Mouse (Mus musculus) adrenal gland, postnatal 14 days (tissue): Measurements from ENCODE around the gene Zscan5b. TPM values are rescaled to one million over a fixed set of nuclear protein-coding genes. Genes with fewer than 3 reads are reported as not detected.
"Not testable (repeated sequence)": the region's sequence is repeated elsewhere in the genome, so short reads cannot be mapped to it uniquely, and the experiment has no call there.

Source experiments
- DNase-seq: peaks from one replicate; pipeline ENCODE4 v3.0.0; 2021; ENCODE audit warnings: mixed read lengths
- total RNA-seq: library from RNA; stranded (reverse); gene quantifications from 2 replicates; pipeline ENCODE4 v1.2.3, GENCODE M21; 2021

Gene Zscan5b
- total RNA-seq, 1 experiment from 2014 or later, result not detected

DNA sequence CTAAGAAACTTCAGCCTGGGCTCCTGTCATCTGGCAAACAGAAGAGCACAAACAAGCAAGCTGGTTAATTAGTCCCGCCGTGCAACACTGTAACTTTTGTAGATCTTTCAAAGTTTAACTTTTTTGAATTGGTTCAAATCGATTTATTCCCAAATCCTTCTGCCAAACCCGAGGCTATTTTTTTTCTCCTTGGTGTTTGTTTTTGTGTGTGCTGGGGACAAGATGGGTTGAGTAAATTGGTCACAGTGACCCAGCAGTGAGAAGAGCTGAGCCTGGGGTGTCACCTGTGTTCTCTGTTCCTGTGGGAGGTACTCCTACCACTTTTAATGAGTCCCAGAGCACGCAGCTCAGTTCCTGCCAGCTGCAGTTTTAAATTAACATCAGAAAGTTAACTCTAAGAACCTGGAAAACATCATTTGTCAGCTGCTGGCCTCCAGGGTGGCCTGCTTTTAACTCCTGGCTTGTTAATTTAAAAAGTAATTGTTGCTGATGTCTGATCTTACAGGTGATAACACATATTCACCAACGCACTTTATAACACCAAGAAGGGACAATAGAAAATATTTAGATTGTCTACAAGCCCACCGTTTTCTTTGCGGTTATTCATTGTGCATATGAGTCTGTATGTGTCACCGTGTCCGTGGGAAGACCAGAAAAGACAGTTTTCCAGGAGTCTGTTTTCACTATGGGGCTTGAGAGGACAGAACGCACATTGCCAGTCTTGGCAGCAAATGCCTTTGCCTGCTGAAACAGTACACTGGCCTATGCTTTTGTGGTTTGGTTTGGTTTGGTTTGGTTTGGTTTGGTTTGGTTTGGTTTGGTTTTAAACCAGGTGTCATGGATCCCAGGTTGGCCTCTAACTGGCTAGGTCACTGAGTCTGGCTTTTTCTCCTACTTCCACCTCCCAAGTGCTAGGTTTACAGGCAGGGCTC is 22.5 kb downstream of the Zscan5b start:
- no peak for DNase-seq

DNA sequence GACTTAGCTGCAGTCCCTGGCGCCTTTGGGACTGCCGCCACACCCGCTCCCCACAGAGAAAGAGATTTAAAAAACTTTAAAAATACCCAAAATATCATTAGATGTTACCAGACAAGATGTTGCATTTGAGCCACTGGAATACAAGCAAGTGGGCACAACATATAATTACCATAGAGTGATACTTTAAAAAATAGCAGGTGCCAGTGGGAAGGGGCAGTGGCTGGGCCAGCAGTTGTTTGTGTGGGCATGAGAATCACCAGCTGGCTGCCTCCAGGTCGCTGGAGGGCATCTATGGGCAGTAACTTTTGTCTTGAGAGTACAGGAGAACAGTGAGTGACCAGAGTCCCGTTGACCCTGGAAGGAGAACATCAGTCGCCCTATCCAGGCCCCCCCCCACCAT is 30.3 kb downstream of the Zscan5b start, which contains the start of gene Epp13:
Epp13 (plus strand) TSS at position 301 of the 400 bp plus-strand sequence.
- no peak for DNase-seq

GRCm38 (mm10) chr7:6254451-6254850 is 32.4 kb downstream of the Zscan5b start:
- DNase-seq, result no peak

- no peak for DNase-seq
Observed at GRCm38 (mm10) chr7:6257386-6257785, 35.3 kb downstream of the Zscan5b start.

DNA sequence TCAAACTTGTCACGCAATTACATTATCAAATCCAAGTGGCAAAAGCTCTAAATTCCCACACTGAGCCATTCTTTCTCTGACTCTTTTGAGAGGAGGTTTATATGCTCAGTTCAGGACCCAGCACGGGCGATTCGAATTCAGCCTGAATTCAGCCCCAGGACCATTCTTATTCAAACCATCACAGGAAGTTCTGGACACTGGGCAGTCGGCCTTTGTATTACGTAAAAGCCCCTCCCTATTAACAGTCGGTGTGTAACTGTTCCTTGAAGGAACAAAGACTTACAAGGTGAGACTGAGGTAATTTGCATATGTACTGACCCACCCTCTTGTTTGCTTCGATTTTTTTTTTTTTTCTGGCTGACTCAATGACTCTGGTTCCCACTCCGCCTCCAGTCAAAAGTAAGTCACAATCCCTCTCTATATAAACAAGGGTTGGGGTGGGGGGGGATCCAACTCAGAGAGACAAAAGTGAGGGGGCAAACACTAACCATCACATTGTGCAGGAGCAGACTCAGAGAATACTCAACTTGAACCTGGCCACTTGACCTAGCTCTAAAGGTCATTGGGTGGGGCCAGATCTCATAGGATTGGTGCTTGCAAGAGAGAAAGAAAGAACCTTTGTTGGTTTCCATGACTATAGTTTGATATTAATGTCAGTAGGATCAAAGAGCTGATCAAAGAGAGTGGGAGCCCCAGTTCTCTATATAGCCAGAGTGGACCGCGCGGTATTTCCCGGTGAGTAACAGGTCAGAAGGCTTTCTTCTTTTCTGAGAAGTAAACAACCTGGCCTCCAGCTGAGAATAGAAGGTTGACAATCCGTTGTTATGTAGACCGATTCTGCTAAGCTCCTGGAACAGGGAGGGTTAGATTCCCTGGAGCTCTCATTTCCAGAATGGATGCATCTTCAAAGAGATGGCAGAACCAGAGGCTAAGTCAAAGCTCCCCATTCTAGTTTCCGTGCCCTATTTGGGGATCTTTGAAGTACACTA is 36.4 kb downstream of the Zscan5b start:
- no peak for DNase-seq

DNA sequence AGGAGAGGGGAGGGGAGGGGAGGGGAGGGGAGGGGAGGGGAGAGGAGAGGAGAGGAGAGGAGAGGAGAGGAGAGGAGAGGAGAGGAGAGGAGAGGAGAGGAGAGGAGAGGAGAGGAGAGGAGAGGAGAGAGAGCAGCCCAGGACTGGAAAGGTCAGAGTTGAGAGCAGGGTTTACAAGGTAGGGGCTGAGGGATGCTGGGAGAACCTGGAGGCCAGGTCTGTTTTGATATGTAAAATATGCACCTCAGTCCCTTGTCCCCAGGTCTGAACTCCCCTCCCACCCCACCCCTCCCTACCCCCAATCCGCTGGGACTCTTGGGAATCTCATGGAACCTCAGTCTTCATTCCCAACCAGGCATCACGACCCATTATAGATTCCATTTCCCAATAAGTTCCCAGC is 37.9 kb downstream of the Zscan5b start:
- DNase-seq, result not testable (repeated sequence)

DNA sequence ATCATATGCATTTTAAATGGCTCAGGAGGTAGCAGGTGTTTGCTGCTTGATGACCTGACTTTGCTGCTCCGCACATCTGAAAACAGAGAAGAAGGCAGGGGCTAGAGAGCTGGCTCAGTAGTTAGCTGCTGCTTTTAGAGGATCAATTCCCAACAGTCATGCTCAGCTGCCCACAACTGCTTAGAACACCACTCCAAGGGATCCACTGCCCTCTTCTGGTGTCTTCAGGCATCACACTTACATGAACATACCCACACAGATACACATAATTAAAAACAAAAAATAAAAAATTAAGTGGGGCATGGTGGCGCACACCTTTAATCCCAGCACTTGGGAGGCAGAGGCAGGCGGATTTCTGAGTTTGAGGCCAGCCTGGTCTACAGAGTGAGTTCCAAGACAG is 40.0 kb downstream of the Zscan5b start:
- no peak for DNase-seq

GRCm38 (mm10) chr7:6262984-6263383 is 40.9 kb downstream of the Zscan5b start:
- DNase-seq, result no peak

DNA sequence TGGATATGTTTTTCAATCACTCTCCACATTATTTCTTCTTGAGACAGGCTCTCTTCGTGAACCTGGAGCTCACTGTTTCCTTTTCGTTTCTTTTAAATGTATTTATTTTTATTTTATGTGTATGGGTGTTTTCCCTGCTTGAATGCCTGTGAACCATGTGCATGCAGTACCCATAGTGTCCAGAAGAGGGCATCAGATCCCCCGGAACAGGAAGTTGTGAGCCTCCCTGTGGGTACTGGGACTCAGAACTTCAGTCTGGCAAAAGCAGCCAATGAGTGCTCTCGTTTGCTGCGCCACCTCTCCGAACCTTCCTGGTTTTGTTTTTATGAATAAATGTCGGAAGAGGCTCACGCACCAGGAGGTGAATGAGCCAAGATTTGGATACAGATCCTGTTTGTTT is 43.6 kb downstream of the Zscan5b start:
- peak; percentile 62 for DNase-seq

DNA sequence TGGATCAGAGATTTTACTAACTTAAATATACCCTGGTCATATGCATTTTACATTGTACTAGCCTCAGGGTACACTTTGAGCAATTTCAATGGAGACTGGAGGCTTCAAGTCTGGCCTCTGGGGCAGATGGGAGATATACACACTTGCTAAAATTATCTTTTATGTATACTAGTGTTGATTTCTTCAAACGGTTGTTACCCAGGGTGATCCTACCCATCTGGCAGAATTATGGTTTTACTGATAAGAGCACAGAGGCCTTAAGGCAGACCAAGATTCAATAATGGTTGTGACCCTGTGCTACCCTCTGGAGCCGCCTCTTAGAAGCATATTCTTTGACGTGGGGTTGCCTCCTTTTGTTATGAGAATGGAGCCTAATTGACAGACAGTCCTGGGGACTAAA is 55.8 kb downstream of the Zscan5b start:
- DNase-seq, result no peak

DNA sequence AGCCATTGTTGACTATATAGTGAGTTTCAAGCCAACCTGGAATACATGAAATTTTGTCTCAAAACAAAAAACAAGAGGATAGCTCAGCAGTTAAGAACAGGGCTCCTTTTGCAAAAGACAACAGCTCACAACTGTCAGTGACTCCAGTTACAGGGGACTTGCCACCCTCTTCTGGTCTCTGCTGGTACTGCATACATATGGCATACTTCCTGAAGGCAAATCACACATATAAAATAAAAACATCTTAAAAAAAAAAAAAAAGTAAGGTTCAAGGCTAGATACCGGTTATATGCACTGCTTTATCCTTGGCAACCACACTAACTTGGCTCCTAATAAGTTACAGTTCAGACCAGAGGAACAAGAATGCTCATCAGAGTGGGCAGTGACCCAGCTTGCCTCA is 60.7 kb downstream of the Zscan5b start:
- DNase-seq, result peak; percentile 87

- DNase-seq, result peak; percentile 85
Observed at GRCm38 (mm10) chr7:6283451-6284075, 61.5 kb downstream of the Zscan5b start.

GRCm38 (mm10) chr7:6284442-6285012 is 62.4 kb downstream of the Zscan5b start:
- no peak for DNase-seq

GRCm38 (mm10) chr7:6285366-6285765 is 63.3 kb downstream of the Zscan5b start:
- DNase-seq, result no peak

DNA sequence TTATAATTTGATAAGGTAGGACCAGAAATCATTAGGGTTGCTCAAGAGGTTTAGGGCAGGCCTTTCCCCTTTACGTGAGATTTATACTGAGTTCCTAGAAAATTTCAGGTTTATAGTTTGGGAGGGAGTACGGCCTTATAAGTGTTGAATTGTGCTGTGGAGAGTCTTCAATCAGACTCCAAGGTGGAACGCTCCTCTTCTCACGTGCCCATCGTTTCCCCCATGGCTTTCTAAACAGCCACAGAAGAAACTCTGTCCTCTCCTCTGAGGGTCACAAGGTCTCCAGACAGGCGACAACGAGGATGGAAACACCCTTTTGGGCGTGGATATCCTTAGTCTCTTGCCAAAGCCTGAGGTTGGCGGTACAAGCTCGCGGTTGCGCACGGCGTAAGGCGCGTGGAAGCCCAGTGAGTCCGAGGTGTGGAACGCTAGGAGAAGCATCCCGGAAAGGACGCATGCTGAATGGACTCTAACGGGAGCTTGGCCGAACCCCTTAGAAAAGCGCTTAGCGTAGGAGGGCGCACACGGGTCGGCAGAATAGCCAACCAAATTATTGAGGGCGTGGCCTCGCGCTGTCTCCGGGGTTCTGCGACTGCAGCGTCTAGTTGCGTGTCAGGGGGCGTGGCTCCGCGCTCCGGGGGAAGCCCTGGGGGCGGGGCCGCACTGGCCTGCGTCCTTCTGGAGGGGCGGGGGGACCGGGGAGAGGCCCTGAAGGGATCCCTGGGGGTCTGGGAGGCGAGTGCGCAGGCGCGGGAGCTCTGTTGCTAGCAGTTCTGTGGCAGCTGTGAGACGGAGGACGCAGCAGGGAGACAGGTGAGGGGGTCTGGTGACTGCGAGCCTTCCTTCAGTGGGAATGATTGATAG is 64.0 kb downstream of the Zscan5b start, which contains the start of gene Zfp667:
Zfp667 (plus strand) TSS at position 738 of the 864 bp plus-strand sequence.
- DNase-seq, result peak; percentile 99

- peak; percentile 15 for DNase-seq
Observed at GRCm38 (mm10) chr7:6286921-6287531, 64.9 kb downstream of the Zscan5b start.
